Mouse (Mus musculus): Measurements from ENCODE around the gene Ksr2. TPM values are rescaled to one million over a fixed set of nuclear protein-coding genes. Genes with fewer than 3 reads are reported as not detected.

The Ksr2 gene
- polyA plus RNA-seq, 1 experiment from 2014 or later, result 0.09 TPM

- Histone ChIP-seq H3K27ac (ENCODE audit: low read length) (no peak overlapping the region), H3K9me3 (ENCODE audit: control insufficient read depth, low read length) (no peaks in the 10 kb centered on the region), H3K4me3 (ENCODE audit: low read length) (no peak overlapping the region), H3K4me2 (ENCODE audit: low read depth, low read length) (no peak overlapping the region), H3K36me3 (ENCODE audit: control insufficient read depth, insufficient read depth, low read length) (no peaks in the 10 kb centered on the region), H3K9ac (ENCODE audit: low read length) (no peak overlapping the region), H3K4me1 (replicated peaks; ENCODE audit: control insufficient read depth, insufficient read depth, low read length) (no peaks in the 10 kb centered on the region), H3K27me3 (ENCODE audit: control insufficient read depth, insufficient read depth, low read depth, low read length) (no peaks in the 10 kb centered on the region)
- 8% methylated on average over 4 of the region's 4 CpGs for WGBS
- no peak for ATAC-seq (ENCODE audit: low read depth)
Observed at GRCm38 (mm10) chr5:117626907-117627306, 213.1 kb downstream of the Ksr2 start.

DNA sequence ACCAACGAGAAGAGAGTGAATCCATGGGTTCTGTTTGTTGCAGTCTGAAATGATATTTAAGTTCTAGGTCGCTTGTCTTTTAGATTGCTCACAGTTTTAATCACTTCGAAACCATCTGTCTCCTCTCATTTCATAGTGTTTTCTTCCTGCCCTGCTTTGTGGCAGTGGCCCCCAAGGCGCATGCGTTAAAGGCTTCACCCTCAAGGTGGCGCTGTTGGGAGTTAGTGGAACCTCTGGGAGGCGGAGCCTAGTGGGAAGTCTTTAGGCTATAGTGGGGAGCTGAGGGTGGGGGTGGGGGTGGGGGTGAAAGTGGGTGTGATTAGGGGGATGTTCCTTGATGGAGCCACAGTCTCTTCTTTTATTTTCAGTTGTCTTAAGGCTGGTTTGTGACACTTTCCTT is 214.6 kb downstream of the Ksr2 start:
- Histone ChIP-seq H3K27me3 (ENCODE audit: control insufficient read depth, insufficient read depth, low read depth, low read length) (no peaks in the 10 kb centered on the region), H3K36me3 (ENCODE audit: control insufficient read depth, insufficient read depth, low read length) (no peaks in the 10 kb centered on the region), H3K9me3 (ENCODE audit: control insufficient read depth, low read length) (no peaks in the 10 kb centered on the region), H3K4me2 (ENCODE audit: low read depth, low read length) (no peak overlapping the region), H3K9ac (ENCODE audit: low read length) (no peak overlapping the region), H3K27ac (ENCODE audit: low read length) (no peak overlapping the region), H3K4me3 (ENCODE audit: low read length) (no peak overlapping the region), H3K4me1 (replicated peaks; ENCODE audit: control insufficient read depth, insufficient read depth, low read length) (no peaks in the 10 kb centered on the region)
- 45% methylated on average over 7 of the region's 7 CpGs for WGBS
- no peak for ATAC-seq (ENCODE audit: low read depth)

DNA sequence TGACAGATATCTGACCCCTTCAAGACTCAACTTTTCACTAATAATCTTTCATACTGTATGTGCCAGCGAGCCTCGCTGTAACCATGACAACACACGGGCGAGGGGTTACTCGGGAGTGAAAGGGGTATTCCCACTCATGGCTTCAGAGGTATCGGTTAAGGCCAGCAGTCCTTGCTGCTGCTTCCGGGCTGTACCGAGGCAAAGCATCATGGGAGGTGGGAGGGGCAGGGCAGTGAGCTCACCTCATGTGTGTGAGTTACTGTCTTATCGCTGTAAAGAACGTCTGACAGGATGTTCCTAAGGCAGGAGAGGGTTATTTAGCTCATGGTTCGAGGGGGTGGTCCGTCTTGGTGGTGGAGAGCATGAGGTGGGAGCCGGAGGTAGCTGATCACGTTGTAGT is 215.8 kb downstream of the Ksr2 start:
- Histone ChIP-seq H3K9ac (ENCODE audit: low read length) (no peak overlapping the region), H3K4me2 (ENCODE audit: low read depth, low read length) (no peak overlapping the region), H3K4me3 (ENCODE audit: low read length) (no peak overlapping the region), H3K4me1 (replicated peaks; ENCODE audit: control insufficient read depth, insufficient read depth, low read length) (no peaks in the 10 kb centered on the region), H3K9me3 (ENCODE audit: control insufficient read depth, low read length) (no peaks in the 10 kb centered on the region), H3K27me3 (ENCODE audit: control insufficient read depth, insufficient read depth, low read depth, low read length) (no peaks in the 10 kb centered on the region), H3K36me3 (ENCODE audit: control insufficient read depth, insufficient read depth, low read length) (no peaks in the 10 kb centered on the region), H3K27ac (ENCODE audit: low read length) (no peak overlapping the region)
- ATAC-seq (ENCODE audit: low read depth), result no peak
- 76% methylated on average over 14 of the region's 14 CpGs for WGBS

DNA sequence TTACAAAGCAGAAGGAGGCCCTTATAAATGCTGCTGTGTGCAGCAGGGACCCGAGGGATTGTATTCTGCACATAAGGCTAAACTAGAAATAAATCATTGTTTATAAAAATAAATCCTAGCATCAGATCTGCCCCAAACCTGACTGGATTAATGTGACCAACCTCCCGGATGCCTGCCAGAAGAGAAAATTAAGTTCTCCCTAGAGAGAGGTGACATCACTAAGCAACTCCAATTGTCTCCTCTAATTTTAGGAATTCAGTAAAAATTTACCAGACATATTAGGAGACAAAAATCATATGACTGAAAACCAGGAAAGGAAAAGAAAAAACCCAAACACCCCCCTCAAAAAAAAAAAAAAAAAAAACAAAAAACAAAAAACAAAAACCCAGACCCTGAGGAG is 221.4 kb downstream of the Ksr2 start:
- Histone ChIP-seq H3K27me3 (ENCODE audit: control insufficient read depth, insufficient read depth, low read depth, low read length) (no peaks in the 10 kb centered on the region), H3K4me3 (ENCODE audit: low read length) (no peak overlapping the region), H3K4me2 (ENCODE audit: low read depth, low read length) (no peak overlapping the region), H3K4me1 (replicated peaks; ENCODE audit: control insufficient read depth, insufficient read depth, low read length) (no peaks in the 10 kb centered on the region), H3K36me3 (ENCODE audit: control insufficient read depth, insufficient read depth, low read length) (no peaks in the 10 kb centered on the region), H3K27ac (ENCODE audit: low read length) (no peak overlapping the region), H3K9me3 (ENCODE audit: control insufficient read depth, low read length) (no peaks in the 10 kb centered on the region), H3K9ac (ENCODE audit: low read length) (no peak overlapping the region)
- WGBS, result 56% methylated on average over 2 of the region's 2 CpGs
- no peak for ATAC-seq (ENCODE audit: low read depth)

GRCm38 (mm10) chr5:117635838-117636237 is 222.0 kb downstream of the Ksr2 start:
- H3K4me1 ChIP-seq (replicated peaks; ENCODE audit: control insufficient read depth, insufficient read depth, low read length), result no peaks in the 10 kb centered on the region
- H3K9me3 ChIP-seq (ENCODE audit: control insufficient read depth, low read length), result no peaks in the 10 kb centered on the region
- WGBS, result 43% methylated on average over 5 of the region's 5 CpGs
- no peak overlapping the region for H3K9ac ChIP-seq (ENCODE audit: low read length)
- H3K27me3 ChIP-seq (ENCODE audit: control insufficient read depth, insufficient read depth, low read depth, low read length), result no peaks in the 10 kb centered on the region
- H3K4me3 ChIP-seq (ENCODE audit: low read length), result no peak overlapping the region
- H3K27ac ChIP-seq (ENCODE audit: low read length), result no peak overlapping the region
- no peak overlapping the region for H3K4me2 ChIP-seq (ENCODE audit: low read depth, low read length)
- no peak for ATAC-seq (ENCODE audit: low read depth)
- H3K36me3 ChIP-seq (ENCODE audit: control insufficient read depth, insufficient read depth, low read length), result no peaks in the 10 kb centered on the region

DNA sequence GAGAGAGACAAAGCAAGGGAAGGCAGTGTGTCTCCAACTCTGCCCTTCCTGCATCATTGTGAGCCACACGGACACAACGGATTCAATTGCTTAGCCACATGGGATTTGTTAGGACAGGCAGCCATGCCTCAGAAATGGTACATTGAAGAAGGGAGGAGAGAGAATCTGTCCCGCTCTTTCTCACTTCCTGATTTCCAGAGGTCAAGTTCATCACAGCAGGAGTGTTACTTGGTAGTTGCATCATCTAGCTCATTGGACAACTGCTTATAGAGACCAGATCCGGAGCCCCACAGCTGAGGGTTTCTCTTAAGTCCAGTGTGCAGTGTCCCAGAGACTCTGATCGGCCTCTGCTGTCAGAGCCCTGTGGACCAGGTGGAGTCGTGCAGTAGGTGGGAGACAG is 227.8 kb downstream of the Ksr2 start:
- WGBS, result 83% methylated on average over 6 of the region's 6 CpGs
- ATAC-seq (ENCODE audit: low read depth), result no peak
- Histone ChIP-seq H3K9ac (ENCODE audit: low read length) (no peak overlapping the region), H3K36me3 (ENCODE audit: control insufficient read depth, insufficient read depth, low read length) (no peaks in the 10 kb centered on the region), H3K27ac (ENCODE audit: low read length) (no peak overlapping the region), H3K4me2 (ENCODE audit: low read depth, low read length) (no peak overlapping the region), H3K4me1 (replicated peaks; ENCODE audit: control insufficient read depth, insufficient read depth, low read length) (no peaks in the 10 kb centered on the region), H3K4me3 (ENCODE audit: low read length) (no peak overlapping the region), H3K27me3 (ENCODE audit: control insufficient read depth, insufficient read depth, low read depth, low read length) (no peaks in the 10 kb centered on the region), H3K9me3 (ENCODE audit: control insufficient read depth, low read length) (no peaks in the 10 kb centered on the region)

DNA sequence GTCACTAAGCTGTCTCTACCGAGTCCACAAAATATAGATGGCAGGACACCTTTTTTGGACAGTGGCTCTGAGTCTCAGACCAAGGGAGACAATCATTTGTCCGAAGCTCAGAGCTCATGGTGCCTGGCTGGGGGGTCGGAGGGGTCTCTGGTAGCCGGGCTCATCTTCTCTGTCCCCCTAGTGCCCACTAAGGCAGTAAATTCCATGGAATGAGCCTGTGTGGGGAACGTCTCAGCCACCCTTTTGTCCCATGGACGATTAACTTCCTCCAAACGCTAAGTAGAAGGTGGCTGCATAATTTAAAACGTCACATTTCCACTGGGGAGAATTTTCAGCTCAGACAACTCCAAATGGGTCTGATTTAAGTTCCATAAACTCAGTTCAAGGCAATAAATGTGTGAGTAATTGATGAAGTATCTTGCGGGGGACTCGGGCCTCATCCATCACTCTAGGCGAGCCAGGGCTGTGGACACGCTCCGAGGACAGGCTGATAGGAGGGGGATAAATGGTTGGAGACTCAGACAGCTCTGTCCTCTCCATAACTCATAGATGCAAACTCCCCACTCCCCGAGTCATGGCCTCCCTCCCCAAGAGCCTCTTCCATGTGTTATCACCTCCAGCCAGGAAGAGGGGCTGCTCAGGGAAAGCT is 237.6 kb downstream of the Ksr2 start:
- H3K9me3 ChIP-seq (ENCODE audit: control insufficient read depth, low read length), result no peaks in the 10 kb centered on the region
- no peak for ATAC-seq (ENCODE audit: low read depth)
- H3K4me3 ChIP-seq (ENCODE audit: low read length), result no peak overlapping the region
- no peak overlapping the region for H3K4me2 ChIP-seq (ENCODE audit: low read depth, low read length)
- no peaks in the 10 kb centered on the region for H3K4me1 ChIP-seq (replicated peaks; ENCODE audit: control insufficient read depth, insufficient read depth, low read length)
- H3K27me3 ChIP-seq (ENCODE audit: control insufficient read depth, insufficient read depth, low read depth, low read length), result no peaks in the 10 kb centered on the region
- H3K9ac ChIP-seq (ENCODE audit: low read length), result no peak overlapping the region
- no peak overlapping the region for H3K27ac ChIP-seq (ENCODE audit: low read length)
- WGBS, result 38% methylated on average over 14 of the region's 14 CpGs
- no peaks in the 10 kb centered on the region for H3K36me3 ChIP-seq (ENCODE audit: control insufficient read depth, insufficient read depth, low read length)

DNA sequence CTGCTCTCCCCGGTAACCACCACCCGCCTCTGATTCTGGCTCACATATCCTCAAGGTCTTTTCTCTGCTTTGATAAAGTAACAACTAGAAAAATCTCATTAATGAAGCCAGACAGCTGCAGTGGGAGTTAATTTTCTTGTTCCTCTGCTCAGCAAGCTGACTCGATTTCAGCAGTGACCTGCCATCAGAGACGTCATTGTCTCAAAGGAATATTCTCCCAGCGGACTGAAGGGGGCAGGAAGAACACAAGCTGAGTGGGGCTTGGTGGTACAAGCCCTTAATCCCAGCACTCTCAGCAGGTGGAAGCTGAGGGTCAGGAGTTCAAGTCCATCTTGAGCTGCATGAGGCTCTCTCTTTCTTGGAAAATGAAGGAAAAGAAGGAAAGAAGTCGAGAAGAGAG is 244.8 kb downstream of the Ksr2 start:
- 43% methylated on average over 6 of the region's 6 CpGs for WGBS
- Histone ChIP-seq H3K4me3 (ENCODE audit: low read length) (no peak overlapping the region), H3K27me3 (ENCODE audit: control insufficient read depth, insufficient read depth, low read depth, low read length) (no peaks in the 10 kb centered on the region), H3K9ac (ENCODE audit: low read length) (no peak overlapping the region), H3K4me1 (replicated peaks; ENCODE audit: control insufficient read depth, insufficient read depth, low read length) (no peaks in the 10 kb centered on the region), H3K36me3 (ENCODE audit: control insufficient read depth, insufficient read depth, low read length) (no peaks in the 10 kb centered on the region), H3K9me3 (ENCODE audit: control insufficient read depth, low read length) (no peaks in the 10 kb centered on the region), H3K27ac (ENCODE audit: low read length) (no peak overlapping the region), H3K4me2 (ENCODE audit: low read depth, low read length) (no peak overlapping the region)
- ATAC-seq (ENCODE audit: low read depth), result no peak

GRCm38 (mm10) chr5:117659596-117659995 is 245.8 kb downstream of the Ksr2 start:
- no peaks in the 10 kb centered on the region for H3K36me3 ChIP-seq (ENCODE audit: control insufficient read depth, insufficient read depth, low read length)
- no peaks in the 10 kb centered on the region for H3K4me1 ChIP-seq (replicated peaks; ENCODE audit: control insufficient read depth, insufficient read depth, low read length)
- no peak overlapping the region for H3K9ac ChIP-seq (ENCODE audit: low read length)
- 42% methylated on average over 13 of the region's 13 CpGs for WGBS
- no peaks in the 10 kb centered on the region for H3K27me3 ChIP-seq (ENCODE audit: control insufficient read depth, insufficient read depth, low read depth, low read length)
- no peak overlapping the region for H3K4me2 ChIP-seq (ENCODE audit: low read depth, low read length)
- ATAC-seq (ENCODE audit: low read depth), result no peak
- H3K9me3 ChIP-seq (ENCODE audit: control insufficient read depth, low read length), result no peaks in the 10 kb centered on the region
- H3K27ac ChIP-seq (ENCODE audit: low read length), result no peak overlapping the region
- no peak overlapping the region for H3K4me3 ChIP-seq (ENCODE audit: low read length)

- Histone ChIP-seq H3K27ac (ENCODE audit: low read length) (no peak overlapping the region; the same call in 1 of the 2 replicates), H3K9ac (ENCODE audit: low read length) (peak overlapping the region; percentile 21; the same call in 1 of the 2 replicates), H3K9me3 (ENCODE audit: control insufficient read depth, low read length) (no peaks in the 10 kb centered on the region), H3K36me3 (ENCODE audit: control insufficient read depth, insufficient read depth, low read length) (no peaks in the 10 kb centered on the region), H3K4me1 (replicated peaks; ENCODE audit: control insufficient read depth, insufficient read depth, low read length) (peaks cover 6% of the 10 kb centered on the region; the same call in 1 of the 2 replicates), H3K27me3 (ENCODE audit: control insufficient read depth, insufficient read depth, low read depth, low read length) (no peaks in the 10 kb centered on the region), H3K4me3 (ENCODE audit: low read length) (peak overlapping the region; percentile 3; the same call in 1 of the 2 replicates), H3K4me2 (ENCODE audit: low read depth, low read length) (peak overlapping the region; percentile 30; the same call in 1 of the 2 replicates)
- 9% methylated on average over 9 of the region's 9 CpGs for WGBS
- peak; percentile 62 for ATAC-seq (ENCODE audit: low read depth)
Observed at GRCm38 (mm10) chr5:117665181-117665580, 251.4 kb downstream of the Ksr2 start.

All from lung, embryonic 16.5 days (tissue).